Mouse (Mus musculus) embryonic facial prominence, embryonic 13.5 days (tissue): ENCODE measurements around the gene Bbc3. TPM values are rescaled to one million over a fixed set of nuclear protein-coding genes. Genes with fewer than 3 reads are reported as not detected.
A peak's percentile ranks its signal among the peaks of the same experiment; 100 is the strongest.

Experiments
- ATAC-seq: fragments of 200-750 bp; cut with Nextera tagmentation; 2 replicates; pipeline ENCODE4 v1.8.0; 2017; ENCODE audit warnings: low read depth; ENCODE audit not compliant: insufficient number of reproducible peaks, insufficient read depth, low FRiP score, low TSS enrichment
- H3K27ac ChIP-seq: fragments of 300-500 bp; sonication (generic); 2 replicates; pipeline ENCODE4 v1.5.1; 2015; ENCODE audit warnings: moderate library complexity, mild to moderate bottlenecking, inconsistent platforms
- H3K27me3 ChIP-seq: fragments of 300-500 bp; sonication (generic); 2 replicates; pipeline ENCODE4 v1.6.1; 2015; ENCODE audit warnings: mild to moderate bottlenecking, inconsistent platforms
- H3K36me3 ChIP-seq: fragments of 300-500 bp; sonication (generic); 2 replicates; pipeline ENCODE4 v1.6.1; 2015; ENCODE audit warnings: mild to moderate bottlenecking, inconsistent platforms
- H3K4me1 ChIP-seq: fragments of 300-500 bp; sonication (generic); 2 replicates; pipeline ENCODE4 v1.6.1; 2015; ENCODE audit warnings: inconsistent platforms
- H3K4me2 ChIP-seq: fragments of 300-500 bp; sonication (generic); 2 replicates; pipeline ENCODE4 v1.6.1; 2015; ENCODE audit warnings: moderate library complexity, mild to moderate bottlenecking, inconsistent platforms
- H3K4me3 ChIP-seq: fragments of 300-500 bp; sonication (generic); 2 replicates; pipeline ENCODE4 v1.5.1; 2015; ENCODE audit warnings: mild to moderate bottlenecking, inconsistent platforms
- H3K9ac ChIP-seq: fragments of 300-500 bp; sonication (generic); 2 replicates; pipeline ENCODE4 v1.6.1; 2015; ENCODE audit warnings: mild to moderate bottlenecking, inconsistent platforms
- H3K9me3 ChIP-seq: fragments of 300-500 bp; sonication (generic); 2 replicates; pipeline ENCODE4 v1.6.1; 2016; ENCODE audit warnings: inconsistent platforms
- WGBS: fragments of 180-500 bp; shearing (Covaris S2); methylation state at CpG from one replicate; pipeline ENCODE4 v1.1.7; 2015; ENCODE audit warnings: mixed read lengths; 5-methylcytosine and 5-hydroxymethylcytosine counted together
- polyA plus RNA-seq: library from polyadenylated mRNA; unstranded; fragments of >200 nt; fragmentation: Nextera tagmentation; extraction: Ambion mirVana; gene quantifications from 2 replicates; pipeline ENCODE4 v1.2.1, GENCODE M21; 2015

Gene Bbc3
- polyA plus RNA-seq, 1 experiment from 2014 or later, result 4.8 TPM

- Histone ChIP-seq H3K27ac (no peak overlapping the region), H3K4me2 (peak overlapping the region; percentile 77), H3K36me3 (peaks cover 51% of the 10 kb centered on the region), H3K9ac (no peak overlapping the region; the same call in 1 of the 2 replicates), H3K9me3 (no peaks in the 10 kb centered on the region), H3K4me1 (peaks cover 29% of the 10 kb centered on the region), H3K27me3 (no peaks in the 10 kb centered on the region), H3K4me3 (no peak overlapping the region)
- no peak for ATAC-seq
- WGBS, result 87% methylated on average over 10 of the region's 10 CpGs
These were observed 33.0 kb upstream of the Bbc3 start for GRCm38 (mm10) chr7:16274922-16275890.

DNA sequence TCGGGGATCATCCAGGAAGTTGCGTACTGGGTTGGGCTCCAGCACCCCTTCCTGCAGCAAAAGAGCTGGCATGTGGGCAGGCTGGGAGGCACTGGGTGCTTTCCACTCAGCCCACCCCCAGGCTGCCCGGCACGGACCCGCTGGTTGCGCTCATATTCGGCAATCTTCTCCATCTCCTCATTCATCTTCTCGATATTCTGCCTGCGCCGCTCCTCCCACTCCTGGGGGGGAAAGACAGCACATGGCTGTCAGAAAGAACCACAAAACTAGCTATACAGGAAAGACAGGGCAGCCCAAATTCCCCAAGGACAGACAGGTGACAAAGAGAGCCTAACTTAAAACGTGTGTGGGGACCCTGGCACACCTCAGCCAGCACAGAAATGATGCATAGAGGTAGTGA, 27.5 kb upstream of the Bbc3 start:
- peak overlapping the region; percentile 11; the same call in 1 of the 2 replicates for H3K9ac ChIP-seq
- no peak overlapping the region for H3K4me2 ChIP-seq
- H3K27me3 ChIP-seq, result no peaks in the 10 kb centered on the region
- no peak overlapping the region for H3K27ac ChIP-seq
- H3K4me1 ChIP-seq, result peaks cover 15% of the 10 kb centered on the region
- WGBS, result 85% methylated on average over 11 of the region's 11 CpGs
- H3K9me3 ChIP-seq, result no peaks in the 10 kb centered on the region
- ATAC-seq, result no peak
- H3K4me3 ChIP-seq, result no peak overlapping the region
- peaks cover 84% of the 10 kb centered on the region for H3K36me3 ChIP-seq

GRCm38 (mm10) chr7:16282334-16282733, 25.9 kb upstream of the Bbc3 start:
- Histone ChIP-seq H3K27ac (no peak overlapping the region), H3K9me3 (no peaks in the 10 kb centered on the region), H3K4me1 (peaks cover 15% of the 10 kb centered on the region), H3K4me2 (no peak overlapping the region), H3K4me3 (no peak overlapping the region), H3K27me3 (no peaks in the 10 kb centered on the region), H3K9ac (no peak overlapping the region), H3K36me3 (peaks cover 67% of the 10 kb centered on the region)
- WGBS, result 94% methylated on average over 8 of the region's 13 CpGs
- ATAC-seq, result no peak

- Histone ChIP-seq H3K9me3 (no peaks in the 10 kb centered on the region), H3K36me3 (peaks cover 51% of the 10 kb centered on the region), H3K9ac (no peak overlapping the region), H3K27me3 (no peaks in the 10 kb centered on the region), H3K27ac (no peak overlapping the region), H3K4me1 (peaks cover 15% of the 10 kb centered on the region), H3K4me2 (no peak overlapping the region), H3K4me3 (no peak overlapping the region)
- 89% methylated on average over 8 of the region's 8 CpGs for WGBS
- no peak for ATAC-seq
These were observed 24.2 kb upstream of the Bbc3 start for GRCm38 (mm10) chr7:16284001-16284400.

DNA sequence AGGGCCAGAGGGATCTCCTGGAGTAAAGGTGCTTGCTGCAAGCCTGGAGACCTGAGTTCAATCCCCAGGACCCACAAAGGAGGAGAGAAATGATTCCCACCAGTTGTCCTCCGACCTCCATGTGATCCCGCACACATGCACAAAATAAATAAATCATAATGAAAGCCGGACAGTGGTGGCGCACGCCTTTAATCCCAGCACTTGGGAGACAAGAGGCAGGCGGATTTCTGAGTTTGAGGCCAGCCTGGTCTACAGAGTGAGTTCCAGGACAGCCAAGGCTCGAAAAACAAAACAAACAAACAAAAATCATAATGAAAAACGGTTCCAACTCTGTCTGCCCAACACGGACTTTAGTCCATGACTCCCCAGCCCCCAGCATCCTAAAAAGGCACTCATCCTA, 23.3 kb upstream of the Bbc3 start:
- 70% methylated on average over 9 of the region's 9 CpGs for WGBS
- H3K4me3 ChIP-seq, result peak overlapping the region; percentile 64
- peaks cover 15% of the 10 kb centered on the region for H3K4me1 ChIP-seq
- peak overlapping the region; percentile 64 for H3K4me2 ChIP-seq
- peak overlapping the region; percentile 98 for H3K27ac ChIP-seq
- H3K36me3 ChIP-seq, result peaks cover 44% of the 10 kb centered on the region
- no peaks in the 10 kb centered on the region for H3K9me3 ChIP-seq
- no peak for ATAC-seq
- H3K9ac ChIP-seq, result peak overlapping the region; percentile 37; the same call in 1 of the 2 replicates
- H3K27me3 ChIP-seq, result no peaks in the 10 kb centered on the region

DNA sequence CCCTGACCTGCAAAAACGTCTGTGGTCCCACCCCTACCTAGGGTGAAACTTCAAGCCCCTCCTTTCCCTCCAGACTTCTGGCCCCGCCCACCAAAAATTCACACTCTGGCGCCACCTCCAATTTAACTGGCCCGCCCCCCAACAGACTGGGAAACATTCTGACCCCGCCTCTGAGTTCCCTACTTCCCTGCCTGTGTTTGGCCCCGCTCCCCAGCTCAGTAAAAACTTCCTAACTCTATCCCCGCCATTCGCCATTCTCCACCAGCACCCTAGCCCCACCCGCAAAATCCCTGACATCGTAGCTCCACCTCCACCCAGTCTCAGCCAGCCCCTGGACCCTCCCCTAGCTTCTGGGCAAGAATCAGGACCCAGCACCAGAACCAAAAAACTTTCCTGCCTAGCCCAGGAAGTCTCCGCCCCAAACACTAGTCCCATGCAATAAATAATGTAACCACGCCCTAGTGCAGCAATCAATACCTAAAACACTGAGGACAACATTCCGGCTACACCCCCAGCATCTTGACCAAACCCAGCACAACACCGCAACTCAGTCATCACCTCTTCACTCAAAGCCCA, 22.7 kb upstream of the Bbc3 start:
- 4% methylated on average over 14 of the region's 14 CpGs for WGBS
- no peaks in the 10 kb centered on the region for H3K9me3 ChIP-seq
- peak overlapping the region; percentile 98 for H3K27ac ChIP-seq
- peak overlapping the region; percentile 64 for H3K4me2 ChIP-seq
- H3K36me3 ChIP-seq, result peaks cover 38% of the 10 kb centered on the region
- ATAC-seq, result peak; percentile 52
- peaks cover 15% of the 10 kb centered on the region for H3K4me1 ChIP-seq
- peak overlapping the region; percentile 64 for H3K4me3 ChIP-seq
- H3K27me3 ChIP-seq, result no peaks in the 10 kb centered on the region
- peak overlapping the region; percentile 37; the same call in 1 of the 2 replicates for H3K9ac ChIP-seq

- Histone ChIP-seq H3K9me3 (no peaks in the 10 kb centered on the region), H3K4me2 (peak within 1 kb of the TSS; percentile 64), H3K27me3 (no peaks in the 10 kb centered on the region), H3K27ac (peak within 1 kb of the TSS; percentile 98), H3K9ac (peak within 1 kb of the TSS; percentile 80), H3K4me1 (peaks cover 15% of the 10 kb centered on the region), H3K36me3 (peaks cover 30% of the 10 kb centered on the region), H3K4me3 (peak within 1 kb of the TSS; percentile 64)
- peak; percentile 89 for ATAC-seq
- WGBS, result 1% methylated on average over 70 of the region's 70 CpGs
These were observed 21.9 kb upstream of the Bbc3 start, which contains the start of gene Ccdc9 for GRCm38 (mm10) chr7:16286026-16286961. Ccdc9 (minus strand) TSS chr7:16286795.

- H3K9ac ChIP-seq, result peak overlapping the region; percentile 80
- no peak for ATAC-seq
- H3K36me3 ChIP-seq, result peaks cover 23% of the 10 kb centered on the region
- H3K27me3 ChIP-seq, result no peaks in the 10 kb centered on the region
- H3K4me1 ChIP-seq, result peaks cover 15% of the 10 kb centered on the region
- H3K4me2 ChIP-seq, result peak overlapping the region; percentile 64
- 82% methylated on average over 2 of the region's 2 CpGs for WGBS
- no peaks in the 10 kb centered on the region for H3K9me3 ChIP-seq
- peak overlapping the region; percentile 98 for H3K27ac ChIP-seq
- peak overlapping the region; percentile 64 for H3K4me3 ChIP-seq
These were observed 21.2 kb upstream of the Bbc3 start for GRCm38 (mm10) chr7:16287016-16287415.

DNA sequence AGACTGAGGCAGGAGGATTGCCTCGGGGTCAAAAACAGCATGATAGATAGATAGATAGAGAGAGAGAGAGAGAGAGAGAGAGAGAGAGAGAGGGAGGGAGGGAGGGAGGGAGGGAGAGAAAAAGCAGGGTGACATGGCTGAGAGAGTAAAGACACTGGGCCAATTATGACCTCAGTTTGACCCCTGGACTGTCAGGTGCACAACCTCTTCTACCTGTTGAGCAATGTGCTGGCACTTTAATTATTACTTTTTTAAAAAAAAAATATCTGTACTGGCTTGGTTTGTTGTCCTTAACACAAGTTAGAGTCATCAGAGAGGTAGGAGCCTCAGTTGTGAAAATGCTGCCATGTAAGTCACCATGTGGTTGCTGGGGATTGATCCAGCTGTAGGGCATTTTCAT, 20.4 kb upstream of the Bbc3 start:
- no peak overlapping the region for H3K9ac ChIP-seq
- no peak overlapping the region for H3K4me2 ChIP-seq
- H3K4me3 ChIP-seq, result no peak overlapping the region
- no peaks in the 10 kb centered on the region for H3K9me3 ChIP-seq
- no peak for ATAC-seq
- H3K4me1 ChIP-seq, result peaks cover 15% of the 10 kb centered on the region
- no peak overlapping the region for H3K27ac ChIP-seq
- H3K36me3 ChIP-seq, result peaks cover 15% of the 10 kb centered on the region
- WGBS, result 75% methylated on average over 1 of the region's 1 CpGs
- H3K27me3 ChIP-seq, result no peaks in the 10 kb centered on the region

DNA sequence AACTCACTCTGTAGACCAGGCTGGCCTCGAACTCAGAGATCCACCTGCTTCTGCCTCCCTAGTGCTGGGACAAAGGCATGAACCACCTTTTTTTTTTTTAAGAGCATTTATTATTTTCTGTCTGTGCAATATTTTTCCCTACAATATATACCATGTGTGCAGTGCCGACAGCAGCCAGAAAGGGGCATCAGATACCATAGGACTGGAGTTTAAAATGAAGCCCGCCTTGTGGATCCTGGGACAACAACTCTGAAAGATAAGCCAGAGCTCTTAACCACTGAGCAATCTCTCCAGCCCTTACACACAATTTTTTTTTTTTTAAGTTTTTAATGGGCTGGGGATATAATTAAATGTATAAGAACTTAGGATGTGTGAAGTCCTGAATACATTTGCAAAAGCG, 13.8 kb upstream of the Bbc3 start:
- Histone ChIP-seq H3K27me3 (no peaks in the 10 kb centered on the region), H3K4me2 (peak overlapping the region; percentile 85), H3K9ac (no peak overlapping the region), H3K4me1 (peaks cover 24% of the 10 kb centered on the region), H3K4me3 (peak overlapping the region; percentile 55; the same call in 1 of the 2 replicates), H3K27ac (0 out of 2 replicates have a peak overlapping the region, but pooled peaks have one; percentile 93), H3K9me3 (no peaks in the 10 kb centered on the region), H3K36me3 (no peaks in the 10 kb centered on the region)
- ATAC-seq, result no peak
- WGBS, result 28% methylated on average over 4 of the region's 4 CpGs

DNA sequence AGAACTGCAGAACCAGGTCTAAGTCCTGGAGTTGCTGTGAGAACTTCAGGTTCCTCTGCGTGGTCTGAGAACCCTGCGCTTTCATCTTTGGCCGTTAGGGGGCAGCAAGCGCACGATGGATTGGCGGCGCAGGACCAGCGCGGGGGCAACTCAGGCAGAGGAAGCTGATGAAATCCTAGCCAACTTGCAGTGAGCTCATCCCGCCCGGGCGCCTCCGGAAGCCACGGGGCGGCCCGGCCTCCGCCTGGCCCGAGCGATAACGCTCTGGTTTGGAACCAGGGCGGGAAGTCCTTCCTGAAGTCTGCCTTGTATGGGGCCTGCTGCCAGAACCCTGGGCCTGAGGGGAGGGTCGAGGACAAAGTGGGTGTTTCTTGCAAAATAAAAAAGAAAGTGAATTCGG, 13.4 kb upstream of the Bbc3 start:
- Histone ChIP-seq H3K4me3 (peak overlapping the region; percentile 55), H3K36me3 (no peaks in the 10 kb centered on the region), H3K9ac (peak overlapping the region; percentile 70), H3K27me3 (no peaks in the 10 kb centered on the region), H3K27ac (peak overlapping the region; percentile 93), H3K9me3 (no peaks in the 10 kb centered on the region), H3K4me1 (peaks cover 26% of the 10 kb centered on the region), H3K4me2 (peak overlapping the region; percentile 85)
- under 1% methylated on average over 23 of the region's 23 CpGs for WGBS
- no peak for ATAC-seq
